Mouse (Mus musculus): ENCODE results near the gene Hist1h1c.

- no peak for TF ChIP-seq CTCF (IDR thresholded peaks at IDR 0.05; ENCODE audit: low read depth)
- TF ChIP-seq EP300 (IDR thresholded peaks at IDR 0.05; ENCODE audit: low read depth): peak; percentile 77
These were observed 7.0 kb downstream of the Hist1h1c start, which contains the start of gene Hist1h3c for GRCm38 (mm10) chr13:23745381-23746161.
